Mouse (Mus musculus): ENCODE measurements around the gene Emilin2.

GRCm38 (mm10) chr17:71301413-71301812 lies 10.4 kb downstream of the Emilin2 start:
- TF ChIP-seq POLR2A (IDR thresholded peaks at IDR 0.05; ENCODE audit: insufficient read depth, low read length) (no peak), CTCF (IDR thresholded peaks at IDR 0.05; ENCODE audit: low read depth, low read length) (no peak)
